Mouse (Mus musculus) cerebellum, postnatal 36 days (tissue): ENCODE measurements at regions not wholly inside any gene's neighbourhood (a gene's known extent, or its start where the extent isn't known, plus 50 kb on each side); places are given as distances from the start of the nearest gene placed in this dataset.
A peak's percentile ranks its signal among the peaks of the same experiment; 100 is the strongest.

ENCODE experiments used
- DNase-seq, 2 experiments: peaks; one replicate each; pipeline ENCODE4 v3.0.0; 2021 to 2022; ENCODE audit warnings: mixed read lengths in 2 of 2

DNA sequence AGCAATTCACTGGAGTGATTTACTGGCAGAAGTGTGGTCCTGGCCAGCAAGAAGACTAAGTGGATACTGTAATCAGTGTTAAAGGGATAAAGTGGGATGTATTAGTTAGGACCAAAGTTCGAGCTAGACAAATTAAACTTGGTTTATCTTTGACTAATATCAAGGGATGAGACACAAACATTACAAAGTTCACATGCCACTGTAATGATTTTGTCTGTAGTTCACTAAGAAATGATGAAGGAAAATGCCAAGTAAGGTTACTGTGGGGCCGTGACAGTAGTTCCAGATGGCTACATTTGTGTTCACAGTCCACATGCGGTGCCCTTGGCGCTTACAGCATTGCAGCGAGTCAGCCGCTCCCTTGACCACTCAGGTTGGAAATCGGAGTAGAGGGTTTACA lies 458.2 kb upstream of the Pkn2 start:
- DNase-seq, result no peak

- DNase-seq, result no peak
Observed at GRCm38 (mm10) chr3:143333339-143333738, 451.5 kb upstream of the Pkn2 start.

- no peak for DNase-seq
Observed at GRCm38 (mm10) chr3:143328521-143328920, 446.7 kb upstream of the Pkn2 start.

GRCm38 (mm10) chr3:143327652-143328051 lies 445.8 kb upstream of the Pkn2 start:
- DNase-seq, result no peak

- DNase-seq, result no peak
Observed at GRCm38 (mm10) chr3:143316457-143316856, 434.7 kb upstream of the Pkn2 start.

DNA sequence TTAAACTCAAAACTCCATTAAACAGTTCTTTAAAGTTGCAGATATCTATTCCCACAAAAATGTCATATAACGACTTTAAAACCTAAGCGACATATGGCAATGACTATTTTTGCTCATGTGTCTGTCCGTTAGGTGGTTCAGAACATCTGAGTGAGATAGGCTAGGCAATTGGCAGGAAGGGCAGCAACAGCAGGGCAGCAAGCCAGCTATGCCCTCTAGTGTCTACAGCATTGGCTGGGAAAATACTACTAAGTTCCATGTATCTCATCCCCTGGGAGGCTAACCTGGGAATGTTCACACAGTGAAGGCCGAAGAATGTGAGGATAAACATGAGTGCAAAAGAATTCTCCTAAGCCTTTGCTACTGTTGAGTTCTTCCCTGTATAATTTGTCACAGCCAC lies 410.0 kb upstream of the Pkn2 start:
- peak; percentile 4 to 8 for DNase-seq

- no peak for DNase-seq
Observed at GRCm38 (mm10) chr3:143264132-143264531, 382.3 kb upstream of the Pkn2 start.

DNA sequence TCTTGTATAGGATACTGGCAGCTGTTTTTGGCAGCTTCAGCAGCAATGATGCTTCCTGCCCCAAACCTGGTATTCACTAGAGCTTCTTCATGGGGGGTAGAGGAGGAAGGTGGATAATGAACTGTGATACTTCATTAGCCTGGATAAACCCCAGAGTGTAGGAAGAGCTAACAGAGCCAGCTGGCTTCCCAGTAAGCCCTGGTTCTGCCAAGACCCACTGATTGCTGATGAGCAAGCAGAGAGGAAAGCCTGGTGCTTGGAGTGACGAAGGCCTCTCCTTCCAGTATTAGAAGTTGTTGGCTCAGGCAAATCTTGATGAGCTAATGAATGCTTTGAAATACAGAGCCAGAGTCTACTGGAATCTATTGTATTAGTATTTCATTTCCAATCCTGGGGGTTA lies 370.8 kb upstream of the Pkn2 start:
- DNase-seq, result no peak

DNA sequence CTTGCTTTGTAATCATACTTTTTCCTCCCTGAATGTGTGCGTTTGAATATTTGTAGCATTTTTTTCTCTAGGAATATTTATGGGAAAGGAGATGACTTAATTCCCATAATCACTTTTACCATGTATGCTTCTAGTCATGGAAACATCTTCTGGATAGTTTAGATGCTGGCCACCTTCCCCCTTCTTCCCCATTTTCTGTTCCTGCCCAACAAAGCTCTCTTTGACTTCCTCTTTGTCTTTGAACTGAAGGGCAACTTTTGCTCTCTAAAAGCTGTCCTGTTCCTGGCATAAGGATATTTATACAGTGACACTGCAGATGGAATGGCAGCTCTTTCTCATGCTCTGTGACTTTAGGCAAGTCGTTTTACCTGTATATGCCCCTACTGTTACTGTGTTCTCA lies 370.2 kb upstream of the Pkn2 start:
- no peak for DNase-seq

- DNase-seq, result no peak
Observed at GRCm38 (mm10) chr3:143242691-143243090, 360.9 kb upstream of the Pkn2 start.

- DNase-seq, result no peak
Observed at GRCm38 (mm10) chr3:143240545-143241383, 359.0 kb upstream of the Pkn2 start.

GRCm38 (mm10) chr3:143238546-143238945 lies 356.7 kb upstream of the Pkn2 start:
- DNase-seq, result no peak

DNA sequence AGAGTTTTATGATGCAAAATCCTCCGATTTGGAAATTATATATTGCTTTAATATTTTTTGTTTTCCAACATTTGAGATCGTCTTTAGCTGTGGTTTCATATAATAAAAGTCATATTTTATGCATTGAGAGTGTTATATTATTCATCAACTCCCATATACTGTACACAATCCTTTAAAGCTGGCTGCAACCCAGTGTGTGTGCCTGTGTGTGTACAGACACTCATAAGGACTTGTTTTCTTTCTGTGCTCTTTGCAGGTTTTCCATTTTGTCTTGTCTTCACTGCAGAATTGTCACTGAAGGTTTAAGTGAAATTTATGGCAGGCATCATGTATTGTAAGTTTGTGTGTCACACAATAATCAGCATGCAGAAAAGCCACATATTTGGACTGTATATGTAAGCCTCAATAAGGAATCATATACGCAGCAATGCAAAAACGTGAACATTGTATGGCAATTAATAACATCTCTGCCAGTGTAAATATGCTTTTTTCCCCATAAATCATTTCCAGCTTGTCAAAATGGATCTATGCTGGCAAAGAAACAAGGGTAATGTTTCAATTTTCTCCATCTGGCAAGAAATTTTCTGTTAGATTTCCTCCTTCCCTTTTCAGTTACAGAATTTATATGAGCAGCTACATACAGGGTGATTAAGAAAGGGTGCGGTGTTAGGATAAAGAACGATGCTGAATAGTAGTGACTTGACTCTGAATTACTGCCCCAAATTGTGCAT lies 342.4 kb upstream of the Pkn2 start:
- no peak for DNase-seq

- no peak for DNase-seq
Observed at GRCm38 (mm10) chr3:143193263-143193970, 311.6 kb upstream of the Pkn2 start.

GRCm38 (mm10) chr3:143188931-143189330 lies 307.1 kb upstream of the Pkn2 start:
- DNase-seq, result no peak

DNA sequence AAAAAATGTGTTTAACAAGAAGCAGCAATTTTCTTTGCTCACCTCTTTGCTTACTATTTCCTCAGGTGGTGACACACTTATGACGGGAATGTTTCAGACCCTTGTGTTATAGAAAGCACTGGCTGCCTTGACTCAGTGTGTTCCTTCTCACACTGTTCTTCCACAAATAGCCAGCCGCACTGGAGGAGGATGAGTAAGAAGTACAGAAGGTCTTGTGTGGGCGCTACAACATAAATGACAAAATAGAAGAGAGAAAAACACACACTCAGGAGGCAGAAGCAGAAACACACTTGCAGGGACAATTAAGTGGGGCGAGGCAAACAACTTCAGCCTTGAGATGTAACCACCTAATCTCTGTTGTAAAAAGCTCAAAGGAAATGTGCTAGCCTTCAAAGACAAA lies 292.2 kb upstream of the Pkn2 start:
- no peak for DNase-seq

DNA sequence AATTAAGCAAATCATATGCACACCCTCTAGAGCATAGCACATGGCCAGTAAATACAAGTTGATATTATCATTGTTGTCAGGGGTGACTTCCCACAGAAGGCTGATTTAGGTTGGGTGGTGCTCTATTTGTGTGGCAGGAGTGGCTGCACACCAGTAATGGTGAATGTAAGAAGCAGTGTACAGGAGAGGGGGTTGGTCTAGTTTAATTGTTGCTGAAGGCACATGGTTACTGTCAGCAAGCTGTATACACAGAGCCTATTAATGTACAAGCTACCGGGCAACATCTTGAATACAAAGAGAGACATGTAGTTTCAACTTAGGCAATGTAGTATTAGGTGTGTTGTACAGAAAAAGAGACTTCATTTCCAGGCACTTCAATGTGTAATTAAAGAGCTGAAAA lies 280.6 kb upstream of the Pkn2 start:
- DNase-seq, result no peak

DNA sequence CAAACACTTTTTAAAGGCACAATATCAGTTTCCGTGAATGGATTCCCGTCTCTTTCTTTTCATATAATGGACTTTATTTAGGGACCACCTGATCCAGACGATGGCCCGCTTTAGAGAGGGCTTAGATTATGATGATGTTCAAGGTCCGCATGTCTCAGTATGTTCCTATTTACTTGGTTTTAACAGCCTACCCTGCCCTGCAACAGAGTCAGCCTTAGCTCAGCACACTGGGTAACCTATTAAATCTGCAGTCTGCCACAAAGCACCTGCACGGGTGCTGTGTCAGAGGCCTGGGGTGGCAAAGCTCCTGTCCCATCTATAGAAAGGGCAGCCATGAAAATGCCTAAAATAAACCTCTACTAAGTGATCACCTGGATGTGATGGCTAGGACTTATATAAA lies 280.2 kb upstream of the Pkn2 start:
- no peak for DNase-seq

- DNase-seq, result no peak
Observed at GRCm38 (mm10) chr3:143158568-143158967, 276.8 kb upstream of the Pkn2 start.

DNA sequence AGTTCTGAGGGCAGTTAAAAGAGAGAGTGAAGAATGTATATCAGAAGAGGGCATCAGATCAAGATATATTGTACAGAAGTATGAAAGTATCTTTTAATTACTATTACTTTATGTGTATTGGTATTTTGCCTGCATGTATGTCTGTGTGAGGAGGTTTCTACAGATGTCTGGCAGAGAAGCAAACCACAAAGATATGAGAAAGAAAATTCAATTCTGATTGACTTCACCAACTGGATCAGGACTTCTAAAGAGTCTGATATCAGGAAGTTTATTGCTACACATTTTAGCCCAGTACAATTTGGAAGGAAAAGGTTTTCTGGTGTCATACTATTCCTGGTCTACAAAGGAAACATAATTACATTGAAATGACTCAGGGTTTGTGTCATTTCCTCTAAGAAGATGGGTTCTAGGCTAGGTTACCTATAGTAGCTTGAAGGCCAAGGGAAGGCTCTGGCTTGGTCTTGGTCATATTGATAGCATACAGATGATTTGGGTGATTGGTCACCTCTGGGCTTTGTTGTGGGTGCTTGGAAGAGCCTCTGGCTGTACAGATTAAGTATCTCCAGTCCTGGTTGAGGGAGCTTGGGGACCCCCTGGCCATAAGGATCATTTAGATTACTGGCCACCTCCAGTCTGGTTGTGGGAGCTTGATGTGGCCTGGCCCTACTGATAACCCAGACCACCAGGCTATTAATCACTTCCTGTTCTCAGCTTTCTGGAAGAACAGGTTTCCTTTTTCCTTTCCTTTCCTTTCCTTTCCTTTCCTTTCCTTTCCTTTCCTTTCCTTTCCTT lies 275.1 kb upstream of the Pkn2 start:
- no peak for DNase-seq

GRCm38 (mm10) chr3:143156174-143156573 lies 274.4 kb upstream of the Pkn2 start:
- no peak for DNase-seq

DNA sequence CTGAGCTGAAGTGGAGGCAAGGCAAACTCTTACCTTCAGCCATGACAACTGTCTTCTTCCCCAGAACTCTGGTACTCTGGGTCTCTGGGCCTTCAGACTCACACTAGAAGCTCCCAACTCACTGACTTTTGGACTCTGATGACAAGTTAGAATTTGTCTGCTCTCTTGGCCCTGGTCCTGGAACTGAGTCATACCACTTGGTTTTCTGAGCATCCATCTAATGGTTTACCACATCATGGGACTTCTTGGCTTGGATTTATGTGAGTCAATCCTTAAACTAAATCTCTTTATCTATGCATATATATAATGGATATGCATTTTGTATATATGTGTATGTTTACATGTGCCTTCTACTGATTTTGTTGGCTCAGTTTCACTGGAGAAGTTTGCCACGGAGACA lies 273.8 kb upstream of the Pkn2 start:
- DNase-seq, result no peak

DNA sequence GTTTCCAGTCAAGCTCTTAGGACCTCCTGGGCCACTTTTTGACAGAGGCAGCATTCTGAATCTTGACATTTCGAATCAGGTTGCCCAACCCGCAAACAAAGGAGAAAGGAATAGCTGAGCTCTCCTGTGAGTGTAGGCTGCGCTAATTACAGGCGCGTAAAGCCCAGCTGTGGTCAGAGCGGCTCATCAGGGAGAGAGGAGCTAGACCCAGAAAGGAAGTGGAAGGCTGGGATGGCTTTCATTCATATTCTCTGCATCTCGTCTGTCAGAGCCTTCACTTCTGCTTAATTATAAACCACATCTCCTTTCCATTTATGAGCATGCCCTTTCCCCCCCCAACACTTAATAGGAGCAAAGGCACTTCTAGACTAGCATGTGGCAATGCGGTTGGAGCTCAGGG lies 265.7 kb upstream of the Pkn2 start:
- DNase-seq, result no peak
